Mouse (Mus musculus) 416B (cell line): ENCODE results near the gene Fndc10.
A peak's percentile ranks its signal among the peaks of the same experiment; 100 is the strongest.
"Not testable (repeated sequence)": the region's sequence is repeated elsewhere in the genome, so short reads cannot be mapped to it uniquely, and the experiment has no call there.

Source experiments
- DNase-seq: peaks from one replicate; pipeline ENCODE4 v3.0.0; 2011; ENCODE audit warnings: low read depth

The Fndc10 gene

GRCm38 (mm10) chr4:155694111-155694481 lies at the start of gene Fndc10:
TSS of gene Fndc10 (plus strand) at chr4:155694342.
- no peak for DNase-seq

- DNase-seq, result not testable (repeated sequence)
Measured at GRCm38 (mm10) chr4:155645308-155645707, 48.8 kb upstream of the Fndc10 start, which contains the start of gene Gm10563. TSS of gene Gm10563 (minus strand) at chr4:155645408.

GRCm38 (mm10) chr4:155645721-155646120 lies 48.4 kb upstream of the Fndc10 start:
- DNase-seq, result no peak

GRCm38 (mm10) chr4:155649355-155649754 lies 44.8 kb upstream of the Fndc10 start:
- DNase-seq, result no peak

GRCm38 (mm10) chr4:155651553-155652269 lies 42.4 kb upstream of the Fndc10 start:
- DNase-seq, result no peak

GRCm38 (mm10) chr4:155652283-155653085 lies 41.7 kb upstream of the Fndc10 start:
- DNase-seq, result no peak

GRCm38 (mm10) chr4:155653086-155653450 lies 41.1 kb upstream of the Fndc10 start, which contains the start of gene Mmp23:
TSS of gene Mmp23 (minus strand) at chr4:155653384.
- DNase-seq, result no peak

- no peak for DNase-seq
Measured at GRCm38 (mm10) chr4:155653451-155654182, 40.5 kb upstream of the Fndc10 start.

- no peak for DNase-seq
Measured at GRCm38 (mm10) chr4:155654183-155654455, 40.0 kb upstream of the Fndc10 start.

- no peak for DNase-seq
Measured at GRCm38 (mm10) chr4:155654456-155655298, 39.5 kb upstream of the Fndc10 start.

GRCm38 (mm10) chr4:155656214-155656751 lies 37.9 kb upstream of the Fndc10 start:
- DNase-seq, result no peak

GRCm38 (mm10) chr4:155658961-155659360 lies 35.2 kb upstream of the Fndc10 start:
- DNase-seq, result no peak

GRCm38 (mm10) chr4:155660641-155661040 lies 33.5 kb upstream of the Fndc10 start:
- DNase-seq, result peak; percentile 66

- peak; percentile 53 for DNase-seq
Measured at GRCm38 (mm10) chr4:155666903-155667302, 27.2 kb upstream of the Fndc10 start.

- peak; percentile 98 for DNase-seq
Measured at GRCm38 (mm10) chr4:155668689-155669597, 25.2 kb upstream of the Fndc10 start, which contains the start of gene Mib2. TSS of gene Mib2 (minus strand) at chr4:155669198.

- no peak for DNase-seq
Measured at GRCm38 (mm10) chr4:155669598-155670075, 24.5 kb upstream of the Fndc10 start.

GRCm38 (mm10) chr4:155670236-155670635 lies 23.9 kb upstream of the Fndc10 start:
- DNase-seq, result not testable (repeated sequence)

- DNase-seq, result no peak
Measured at GRCm38 (mm10) chr4:155672082-155672481, 22.1 kb upstream of the Fndc10 start.

- peak; percentile 50 for DNase-seq
Measured at GRCm38 (mm10) chr4:155675991-155676390, 18.2 kb upstream of the Fndc10 start.

GRCm38 (mm10) chr4:155683670-155684277 lies 10.4 kb upstream of the Fndc10 start:
- peak; percentile 83 for DNase-seq
